Mouse (Mus musculus): ENCODE measurements at regions not wholly inside any gene's neighbourhood (a gene's known extent, or its start where the extent isn't known, plus 50 kb on each side); places are given as distances from the start of the nearest gene placed in this dataset.
"Not testable (repeated sequence)": the region's sequence is repeated elsewhere in the genome, so short reads cannot be mapped to it uniquely, and the experiment has no call there.

DNA sequence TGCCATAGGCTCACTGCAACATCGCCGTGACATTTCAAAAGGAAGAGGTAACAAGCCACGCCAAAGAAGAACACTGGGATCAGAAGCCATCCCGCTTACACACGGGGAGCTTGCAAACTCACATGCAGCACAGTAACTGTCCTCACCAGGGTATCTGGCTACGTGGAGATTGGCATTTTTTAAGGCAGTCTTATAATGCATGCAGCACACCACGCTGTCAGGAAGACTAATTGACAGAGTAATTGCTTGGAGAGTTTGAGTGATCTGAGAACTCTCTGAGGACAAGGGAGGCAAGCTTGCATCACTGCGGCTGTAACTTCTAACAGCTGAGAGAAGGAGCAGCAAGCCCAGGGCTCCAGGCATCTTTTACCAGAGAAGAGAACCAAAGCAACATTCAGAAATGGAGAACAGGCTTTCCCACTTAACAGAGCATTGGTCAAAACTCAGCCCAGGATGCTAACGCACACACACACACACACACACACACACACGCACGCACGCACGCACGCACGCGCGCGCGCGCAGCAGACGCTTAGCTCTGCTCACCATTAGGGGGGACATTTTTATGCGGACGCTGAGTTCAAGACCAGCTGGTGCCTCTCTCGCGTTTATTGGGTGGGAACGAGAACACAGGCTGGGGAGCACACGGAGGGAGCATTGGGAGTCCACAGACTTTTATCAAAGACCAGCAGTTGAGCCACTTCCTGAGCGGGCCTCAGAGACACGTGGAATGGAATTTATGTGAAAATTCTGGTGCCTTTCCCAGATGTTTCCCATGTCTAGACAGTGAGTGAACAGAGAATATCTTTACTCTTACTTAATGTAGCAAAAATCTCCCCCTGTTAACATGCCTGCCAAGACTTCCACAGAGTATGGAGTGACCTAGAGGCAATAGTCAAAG is 66.6 kb downstream of the 1700129C05Rik start:
- DNase-seq, result peak; percentile 59

DNA sequence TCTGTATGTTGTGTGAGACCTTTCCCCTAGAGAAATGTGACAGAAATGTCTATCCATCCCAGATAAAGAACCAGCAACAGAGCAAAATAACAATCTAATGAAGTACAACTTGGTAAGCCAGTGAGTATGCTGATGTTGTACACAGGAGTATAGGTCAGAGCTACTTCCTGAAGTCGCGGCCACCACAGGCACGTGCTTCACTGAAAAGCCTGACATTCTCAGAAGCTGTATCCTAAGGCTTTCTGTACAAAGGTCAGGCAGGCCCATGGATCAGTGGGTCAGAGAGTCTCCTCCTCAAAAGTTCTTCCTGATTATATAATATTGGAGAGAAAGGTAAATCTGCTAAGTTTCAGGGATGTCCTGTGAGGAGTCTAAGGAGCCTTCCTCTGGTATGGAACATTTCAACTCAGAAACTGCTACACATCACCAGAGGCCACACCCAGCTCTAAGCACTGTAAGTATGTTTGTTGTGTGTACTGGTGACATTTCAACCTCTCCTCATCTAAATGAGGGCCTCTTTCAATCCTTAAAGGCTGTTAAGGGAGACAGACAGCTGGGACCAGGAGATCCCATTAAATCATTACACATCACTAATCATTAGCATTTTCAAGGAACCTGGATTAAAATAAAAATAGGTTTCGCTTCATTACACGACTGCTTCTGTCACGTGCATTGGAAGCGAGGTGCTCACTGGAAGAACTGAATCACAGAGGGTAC is 70.2 kb downstream of the 1700129C05Rik start:
- DNase-seq, result no peak

DNA sequence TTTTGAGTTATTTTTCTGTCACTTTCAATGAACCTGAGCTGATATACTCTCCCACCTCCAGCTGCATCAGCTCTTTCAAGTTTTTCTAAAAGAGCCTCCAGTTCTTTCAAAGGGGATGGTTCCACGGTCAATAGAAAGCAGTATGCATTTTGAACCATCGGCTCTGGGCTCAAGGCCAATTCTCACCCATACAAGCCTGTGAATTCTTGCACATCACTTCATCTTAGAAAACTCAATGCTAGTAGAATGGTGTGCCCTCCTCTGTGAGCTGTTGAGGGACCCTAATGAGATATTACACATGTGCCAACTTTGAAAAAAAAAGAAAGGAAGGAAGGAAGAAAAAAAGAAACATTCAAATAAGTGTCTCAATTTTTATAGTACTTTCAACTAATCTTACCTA is 72.6 kb downstream of the 1700129C05Rik start:
- no peak for DNase-seq

- no peak for DNase-seq
Observed at GRCm38 (mm10) chr14:59066456-59067220, 76.1 kb downstream of the 1700129C05Rik start.

GRCm38 (mm10) chr14:59063221-59063620 is 79.5 kb downstream of the 1700129C05Rik start:
- no peak for DNase-seq

GRCm38 (mm10) chr14:59056832-59057231 is 85.9 kb downstream of the 1700129C05Rik start:
- no peak for DNase-seq

DNA sequence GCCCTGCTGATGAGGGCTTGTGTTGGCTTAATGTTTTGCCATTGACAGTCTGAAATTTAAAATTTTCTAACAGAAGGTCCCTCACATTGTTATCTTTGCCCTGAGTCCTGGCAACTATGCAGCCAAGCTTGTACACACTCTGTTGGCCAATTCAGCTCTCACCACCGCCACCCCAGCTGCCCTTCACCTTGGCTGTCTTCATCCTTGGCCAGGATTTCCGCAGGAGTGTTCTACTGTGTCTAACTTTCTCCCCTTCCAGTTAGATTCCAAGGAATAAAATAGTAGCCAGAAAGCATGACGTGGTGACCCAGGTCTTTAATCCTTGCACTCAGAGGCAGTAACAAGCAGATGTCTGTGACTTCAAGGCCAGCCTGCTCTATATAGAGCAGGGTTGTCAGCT is 87.4 kb downstream of the 1700129C05Rik start:
- no peak for DNase-seq

- no peak for DNase-seq
Observed at GRCm38 (mm10) chr14:59052421-59052820, 90.3 kb downstream of the 1700129C05Rik start.

GRCm38 (mm10) chr14:59051478-59051879 is 91.2 kb downstream of the 1700129C05Rik start:
- DNase-seq, result no peak

DNA sequence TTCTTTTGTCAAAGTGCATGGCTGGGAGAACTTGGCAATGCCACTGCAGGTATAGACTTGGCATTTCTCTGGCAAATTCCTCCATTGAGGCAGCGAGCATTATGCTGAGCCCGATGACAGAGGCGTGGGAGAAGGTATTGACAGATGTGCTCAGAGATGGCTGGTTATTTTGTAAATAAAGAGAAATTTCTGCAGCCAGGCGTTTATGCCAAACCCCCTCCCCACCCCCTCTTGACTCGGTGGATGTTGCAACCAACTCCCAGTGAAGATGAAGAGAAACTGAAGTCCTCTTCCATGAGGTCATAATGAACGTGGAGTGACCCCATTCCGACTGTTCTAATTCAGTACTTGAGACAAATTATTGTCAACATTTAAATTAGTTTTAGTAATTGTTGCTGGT is 97.0 kb downstream of the 1700129C05Rik start:
- no peak for DNase-seq

DNA sequence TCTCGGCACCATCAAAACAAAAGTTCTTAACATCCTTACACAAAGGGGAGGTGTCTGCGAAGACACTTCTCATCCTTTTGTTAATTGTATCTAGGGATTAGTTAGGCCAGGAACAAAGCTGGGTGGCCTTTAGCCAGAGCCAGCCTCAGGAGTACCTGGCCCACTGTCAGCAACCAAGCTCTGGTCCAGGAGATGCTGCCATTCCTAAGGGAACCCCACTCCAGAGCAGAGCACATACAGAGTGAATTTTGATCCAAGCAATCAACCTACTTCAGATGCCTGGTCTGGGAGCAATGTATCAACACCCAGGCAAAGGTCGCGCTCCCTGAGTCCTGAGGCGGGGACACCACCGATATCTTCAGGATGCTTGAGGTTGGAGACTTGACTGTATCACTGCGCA is 97.5 kb downstream of the 1700129C05Rik start:
- no peak for DNase-seq

DNA sequence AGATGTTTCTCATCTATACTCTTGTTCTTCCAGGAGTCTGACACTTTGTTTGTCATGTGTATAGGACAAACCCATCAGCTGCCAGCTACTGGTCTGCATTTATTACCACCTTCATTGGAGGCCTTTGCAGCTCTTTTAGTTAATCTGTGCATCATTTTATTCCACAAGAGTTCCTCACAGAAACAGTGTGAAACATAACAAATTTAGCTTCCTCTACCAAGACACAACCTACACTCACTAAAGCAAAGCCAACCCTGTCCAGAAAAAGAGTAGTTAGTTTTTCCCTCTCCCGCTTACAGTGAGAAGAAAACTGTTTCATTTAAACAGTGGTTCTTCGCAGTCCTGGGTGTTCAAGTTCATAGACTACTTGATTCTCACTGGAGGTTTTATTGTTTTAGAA is 100.5 kb downstream of the 1700129C05Rik start:
- DNase-seq, result no peak

DNA sequence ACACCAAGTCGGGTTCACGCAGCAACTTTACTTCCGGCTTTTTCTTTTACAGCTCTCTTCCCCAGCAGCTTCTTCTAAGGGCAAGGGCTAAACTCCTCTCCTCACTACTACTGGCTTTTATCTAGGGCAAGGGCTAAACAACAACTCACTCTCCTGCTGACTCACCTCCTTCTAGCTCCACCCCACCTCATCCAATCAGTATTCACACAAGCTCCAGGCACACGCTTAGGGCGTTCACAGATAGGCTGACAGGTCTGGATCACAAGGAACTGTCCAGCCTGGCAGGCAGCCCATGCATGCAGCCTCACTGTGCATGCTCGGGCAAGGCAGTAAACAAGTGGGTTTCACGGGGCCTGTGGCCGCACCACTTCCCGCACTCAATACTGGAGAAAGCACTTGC is 116.9 kb downstream of the 1700129C05Rik start:
- DNase-seq, result not testable (repeated sequence)

DNA sequence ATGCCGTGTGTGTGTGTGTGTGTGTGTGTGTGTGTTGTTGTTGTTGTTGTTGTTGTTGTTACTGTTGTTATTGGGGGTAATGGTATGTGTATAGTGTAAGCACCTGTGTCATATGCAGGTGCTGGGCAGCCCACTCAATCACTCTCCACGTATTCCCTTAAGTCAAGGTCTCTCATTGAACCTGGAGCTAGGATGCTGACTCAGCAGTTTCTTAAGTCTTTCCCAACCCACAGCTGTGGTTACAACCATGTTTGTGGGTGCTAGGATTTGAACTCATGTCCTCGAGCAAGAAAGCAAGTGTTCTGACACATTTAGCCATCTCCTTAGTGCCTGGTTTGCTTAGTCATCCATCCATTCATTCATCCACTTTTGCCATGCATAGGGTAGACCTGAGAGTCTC is 133.2 kb downstream of the 1700129C05Rik start:
- DNase-seq, result no peak

DNA sequence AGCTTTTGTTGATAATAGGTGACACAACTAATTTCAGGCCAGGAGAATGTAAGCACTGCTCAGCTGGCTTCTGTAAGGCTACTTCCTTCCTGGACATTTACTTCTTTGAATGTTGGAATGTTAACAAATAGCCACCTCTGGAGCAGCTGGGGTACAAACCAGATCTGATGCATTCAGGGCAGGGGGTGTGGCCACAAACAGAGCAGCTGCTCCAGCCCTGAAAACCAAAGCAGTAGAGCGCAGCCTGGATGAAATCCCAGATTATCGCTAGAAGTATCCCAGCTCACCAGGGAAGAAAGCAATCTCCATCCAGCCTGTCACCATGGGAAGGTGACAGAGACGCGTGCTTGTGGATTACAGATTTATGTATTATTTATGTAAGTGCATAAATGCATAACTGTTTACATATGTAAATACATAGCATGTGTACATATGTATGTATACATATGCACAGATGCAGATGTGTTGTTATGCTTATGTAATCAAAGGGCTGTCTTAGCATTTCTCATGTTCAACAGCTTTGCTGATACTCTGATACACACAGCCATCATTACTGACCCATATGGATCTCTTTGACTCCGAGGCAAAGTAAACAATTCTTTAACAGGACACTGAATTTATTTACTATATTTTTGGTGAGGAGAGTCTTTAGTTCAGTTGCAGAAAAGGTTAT is 143.5 kb downstream of the 1700129C05Rik start:
- DNase-seq, result peak; percentile 22

GRCm38 (mm10) chr14:58994994-58995393 is 147.7 kb downstream of the 1700129C05Rik start:
- DNase-seq, result no peak

DNA sequence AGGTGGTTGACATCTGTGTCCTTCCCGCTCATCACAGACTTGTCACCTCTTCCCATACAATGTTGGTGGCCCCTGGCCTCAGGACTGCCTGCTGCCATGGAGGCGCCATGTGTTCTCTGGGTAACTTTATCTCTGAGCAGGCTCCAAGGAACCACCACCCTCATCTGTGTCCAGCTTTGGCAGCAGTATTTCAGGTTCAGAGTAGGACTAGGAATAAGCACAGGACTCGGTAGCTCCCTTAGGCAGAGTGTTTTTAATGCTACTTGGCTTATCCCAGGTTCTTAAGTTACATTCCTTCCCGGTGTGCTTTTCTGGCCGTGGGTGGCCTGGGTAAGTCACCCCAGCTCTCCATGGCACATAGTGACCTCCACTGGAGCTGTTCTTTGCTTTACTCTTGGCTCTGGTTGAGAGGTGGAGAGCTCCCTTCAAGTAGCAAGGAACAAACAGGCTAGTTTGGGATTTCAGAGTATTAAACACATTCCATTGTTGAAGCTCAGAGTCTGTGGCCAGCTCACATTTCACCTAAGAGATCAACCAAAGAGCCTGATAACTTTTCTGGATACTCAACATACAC is 153.0 kb downstream of the 1700129C05Rik start:
- DNase-seq, result no peak

- peak; percentile 53 for DNase-seq
Observed at GRCm38 (mm10) chr14:58987688-58988087, 155.0 kb downstream of the 1700129C05Rik start.

GRCm38 (mm10) chr14:58985838-58986237 is 156.9 kb downstream of the 1700129C05Rik start:
- no peak for DNase-seq

- no peak for DNase-seq
Observed at GRCm38 (mm10) chr14:58976791-58977190, 165.9 kb downstream of the 1700129C05Rik start.

DNA sequence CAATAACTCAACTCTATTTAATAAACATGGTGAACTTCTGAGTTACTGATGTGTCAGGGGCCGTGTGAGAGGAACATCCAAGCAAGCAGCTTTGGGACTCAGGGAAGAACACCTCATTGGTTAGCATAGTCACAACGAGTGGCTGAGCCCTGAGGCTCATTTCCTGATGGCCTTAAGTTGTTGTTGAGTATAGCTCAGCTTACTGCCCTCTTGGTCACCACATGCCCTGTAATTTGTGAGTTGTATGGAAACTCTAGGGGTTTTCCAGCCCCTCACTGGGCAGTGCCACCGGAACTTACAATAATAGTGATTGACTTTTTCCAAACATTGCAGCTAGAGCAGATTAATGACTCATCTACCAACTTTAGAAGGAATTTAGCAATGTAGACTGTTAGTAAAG is 173.4 kb downstream of the 1700129C05Rik start:
- no peak for DNase-seq

- DNase-seq, result no peak
Observed at GRCm38 (mm10) chr14:58967975-58968374, 174.7 kb downstream of the 1700129C05Rik start.

Measured in embryo, embryonic 11 days (tissue).